Mouse (Mus musculus): Measurements from ENCODE around the gene Ranbp6. TPM values are rescaled to one million over a fixed set of nuclear protein-coding genes. Genes with fewer than 3 reads are reported as not detected.

Gene Ranbp6
- 10 to 100 TPM in 1 of 2 experiments, 1 to 10 TPM in 1; 9.8 to 11.4 TPM for total RNA-seq (2023)

GRCm38 (mm10) chr19:29812581-29813460 is at the start of gene Ranbp6:
Gene Ranbp6, minus strand, starts transcription at chr19:29812974.

GRCm38 (mm10) chr19:29805917-29806785 is 6.6 kb downstream of the Ranbp6 start, which contains the start of gene 9930021J03Rik:
Gene 9930021J03Rik, minus strand, starts transcription at chr19:29805989.

Other genes with a start within 250 kb of the Ranbp6 start
- gene Ermp1, start 164.6 kb downstream of the Ranbp6 start, total RNA-seq (2023) = 10 to 100 TPM; 31.7 to 36.5 TPM
- not detected for gene Mlana, start 115.2 kb downstream of the Ranbp6 start, total RNA-seq (2023)
- 10 to 100 TPM; 19.3 to 23.5 TPM for gene 9930021J03Rik, start 7.0 kb downstream of the Ranbp6 start, total RNA-seq (2023)
- not detected for gene Il33, start 112.1 kb upstream of the Ranbp6 start, total RNA-seq (2023)
- gene Trpd52l3, start 190.8 kb upstream of the Ranbp6 start, total RNA-seq (2023) = not detected
- gene Uhrf2, start 217.5 kb upstream of the Ranbp6 start, total RNA-seq (2023) = 10 to 100 TPM; 63.3 to 66.2 TPM

Data from monocyte, adult 59 days (primary cell).